Mouse (Mus musculus): ENCODE results near the gene Dop1b.
A peak's percentile ranks its signal among the peaks of the same experiment; 100 is the strongest.

The Dop1b gene

DNA sequence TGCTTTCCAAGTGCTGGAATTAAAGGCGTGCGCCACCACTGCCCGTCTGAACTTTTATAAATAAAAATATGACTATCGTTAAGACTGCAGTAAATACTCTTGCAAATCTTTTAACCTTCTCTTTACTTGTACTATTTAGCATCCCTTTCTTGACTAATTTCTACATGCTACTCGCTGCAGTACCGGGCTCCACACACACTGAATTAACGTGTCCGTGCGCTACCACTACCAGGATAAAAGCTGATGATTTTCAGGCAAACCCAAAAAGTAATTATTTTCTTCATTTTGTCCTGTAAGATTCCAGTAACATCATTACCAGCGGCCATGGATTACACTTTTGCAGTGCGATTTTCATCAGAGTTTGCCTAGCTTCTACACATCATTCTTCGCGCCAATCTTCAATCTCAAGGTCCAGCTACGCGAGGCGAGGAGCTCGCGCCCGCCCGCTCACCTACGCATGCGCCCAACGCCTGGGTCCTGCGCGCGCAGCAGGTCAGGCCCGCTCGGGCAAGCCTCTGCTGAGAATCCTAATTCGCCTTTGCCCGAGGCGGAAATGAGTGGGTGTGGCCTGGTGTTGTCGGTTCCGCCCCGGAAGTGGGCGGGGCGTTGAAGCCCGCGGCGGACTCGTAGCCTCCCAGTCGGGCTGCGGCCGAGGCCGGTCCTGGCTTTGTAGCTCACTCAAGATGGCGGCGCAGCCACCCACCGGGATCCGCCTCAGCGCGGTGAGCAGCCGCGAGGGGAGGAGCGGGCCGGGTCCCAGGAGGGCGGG, 120.1 kb downstream of the Dop1b start, which contains the start of gene Morc3:
Gene Morc3 (plus strand): TSS at position 495 of the 769 bp plus-strand sequence.
- DNase-seq, result peak; percentile 99

DNA sequence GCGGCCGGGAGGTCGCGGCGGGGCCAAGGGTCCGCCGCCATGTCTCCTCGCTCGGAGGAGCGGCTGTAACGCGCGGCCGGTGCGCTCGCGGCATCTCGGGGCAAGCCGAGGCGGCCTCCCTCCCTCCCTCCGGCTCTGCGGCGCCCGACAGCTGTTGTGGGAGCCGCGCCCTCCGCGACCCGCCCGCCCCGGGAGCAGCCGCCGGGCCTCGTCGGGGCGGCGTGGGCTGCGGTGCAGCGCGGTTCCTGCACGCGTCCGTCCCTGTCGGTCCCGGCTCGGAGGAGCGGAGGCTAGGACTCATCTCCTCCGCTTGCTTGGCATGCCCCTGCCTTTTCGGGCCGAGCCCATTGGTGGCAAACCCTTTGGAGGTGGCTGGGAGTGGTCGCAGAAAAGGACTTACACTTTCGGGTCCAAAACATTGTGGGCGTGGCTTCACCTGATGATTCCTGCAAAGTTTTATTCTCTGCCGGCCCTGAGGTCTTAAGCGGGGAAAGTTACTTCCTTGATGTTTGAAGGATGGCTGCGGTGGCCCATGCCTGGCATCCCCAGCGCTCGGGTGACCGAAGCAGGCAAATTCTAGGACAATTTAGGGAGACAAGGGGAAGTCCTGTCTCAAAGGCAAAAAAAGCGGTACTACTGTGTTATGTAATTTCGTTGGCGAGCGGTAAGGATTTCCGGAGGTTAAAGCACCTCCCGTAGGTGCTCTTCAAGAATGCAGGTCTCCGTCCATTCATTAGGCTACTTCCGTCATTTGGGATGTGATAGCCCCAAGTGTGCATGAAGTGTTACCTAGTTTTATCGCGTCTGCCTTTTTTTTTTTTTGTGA, 121.0 kb downstream of the Dop1b start:
- DNase-seq, result peak in 1 of 2 experiments; percentile 57

DNA sequence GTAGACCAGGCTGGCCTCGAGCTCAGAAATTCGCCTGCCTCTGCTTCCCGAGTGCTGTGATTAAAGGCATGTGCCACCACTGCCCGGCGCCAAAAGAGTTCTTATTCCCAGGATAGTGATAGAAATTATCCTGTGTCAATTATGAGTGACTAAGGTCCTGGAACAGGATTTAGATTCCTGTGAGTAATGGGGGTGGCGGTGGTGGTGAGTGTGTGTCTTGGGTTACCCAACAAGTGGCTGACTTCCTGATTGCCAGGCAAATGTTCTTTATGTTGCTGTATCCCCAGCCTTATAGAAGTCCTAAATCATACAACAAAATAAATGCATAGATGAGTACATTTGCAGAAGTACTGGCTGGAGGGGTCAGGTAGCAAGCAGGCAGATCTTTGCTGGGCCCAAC, 121.8 kb downstream of the Dop1b start:
- no peak for DNase-seq

DNA sequence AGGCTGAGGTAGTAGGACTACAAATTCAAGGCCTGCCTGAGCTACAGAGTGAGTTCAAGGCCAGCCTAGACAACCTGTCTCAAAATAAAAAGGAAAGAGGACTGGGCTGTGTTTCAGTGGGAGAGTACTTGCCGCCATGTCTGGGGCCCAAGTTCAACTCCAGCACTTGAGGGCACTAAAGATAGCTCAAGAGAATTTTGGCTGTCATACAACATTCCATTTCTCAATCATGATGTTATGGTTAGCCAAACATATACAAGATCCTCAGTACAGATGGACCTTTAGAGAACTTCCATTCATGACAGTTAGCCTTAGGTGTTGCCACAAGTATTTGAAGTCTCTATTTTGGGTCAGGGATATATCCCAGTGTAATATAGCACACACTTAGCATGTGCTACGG, 122.4 kb downstream of the Dop1b start:
- no peak for DNase-seq

DNA sequence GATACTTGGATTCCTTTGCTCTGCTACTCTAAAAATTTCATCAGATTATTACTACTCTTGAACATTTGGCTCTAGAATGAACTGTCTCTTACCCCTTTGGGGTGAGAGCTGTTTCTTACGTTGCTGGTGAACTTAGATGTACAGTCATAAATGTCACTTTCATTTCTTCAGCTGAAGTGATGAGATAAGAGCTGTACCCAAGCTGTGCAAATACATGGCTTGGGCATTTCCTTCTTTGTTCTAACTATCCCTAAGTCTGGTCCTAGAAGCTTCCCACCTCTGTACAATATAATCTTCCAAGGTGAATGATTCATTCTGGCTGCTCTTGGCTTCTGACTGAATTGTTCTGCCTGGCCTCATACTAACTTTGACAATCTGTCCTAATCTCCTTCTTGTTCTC, 127.3 kb downstream of the Dop1b start:
- DNase-seq, result no peak

DNA sequence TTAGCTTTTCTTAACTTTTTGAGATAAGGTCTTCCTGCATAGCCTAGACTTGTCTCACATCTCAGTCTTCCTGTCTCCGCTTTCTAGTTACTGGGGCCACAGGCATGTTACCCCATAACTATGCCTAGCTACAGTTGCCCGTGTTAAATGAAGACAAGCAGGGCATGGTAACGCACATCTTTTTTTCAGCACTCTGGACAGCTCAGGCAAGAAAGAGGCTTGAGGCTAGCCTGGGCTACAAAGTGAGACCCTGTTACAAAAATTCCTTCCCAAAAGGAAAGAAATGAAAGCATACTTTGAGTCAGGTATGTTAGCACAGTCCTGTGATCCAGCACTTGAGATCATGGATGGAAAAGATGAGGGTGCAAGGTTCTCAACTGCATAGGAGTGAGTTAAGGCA, 138.8 kb downstream of the Dop1b start:
- DNase-seq, result no peak

DNA sequence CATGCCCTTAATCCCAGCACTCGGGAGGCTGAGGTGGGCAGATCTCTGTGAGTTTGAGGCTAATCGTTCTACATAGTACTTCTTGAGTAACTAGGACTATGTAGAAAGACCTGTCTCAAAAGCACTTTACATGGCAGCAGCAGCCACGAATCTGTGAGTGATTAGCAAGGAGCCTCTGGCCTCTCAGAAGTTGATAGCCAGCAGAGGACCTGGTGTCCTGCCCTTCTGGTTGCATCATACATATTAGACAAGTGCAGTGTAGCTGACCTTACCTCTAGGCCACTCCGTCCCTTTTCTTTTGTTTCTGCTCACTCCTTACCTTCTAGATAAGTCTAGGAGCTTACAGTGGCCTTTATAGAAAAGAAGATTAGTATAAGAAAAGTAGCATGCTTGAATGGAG, 148.3 kb downstream of the Dop1b start:
- DNase-seq, result no peak

Data from cerebellum, postnatal 36 days (tissue).